Mouse (Mus musculus) erythroblast, embryonic 14.5 days (primary cell): ENCODE results near the gene Hcfc1r1.

ENCODE experiments used
- GATA1 ChIP-seq: IDR thresholded peaks from 2 replicates; pipeline ENCODE4 v1.6.1; 2012; ENCODE audit warnings: low read length, inconsistent platforms, mixed read lengths
- TAL1 ChIP-seq: IDR thresholded peaks from 3 replicates; pipeline ENCODE4 v1.6.1; 2012; ENCODE audit warnings: low read length, inconsistent platforms, mixed read lengths

DNA sequence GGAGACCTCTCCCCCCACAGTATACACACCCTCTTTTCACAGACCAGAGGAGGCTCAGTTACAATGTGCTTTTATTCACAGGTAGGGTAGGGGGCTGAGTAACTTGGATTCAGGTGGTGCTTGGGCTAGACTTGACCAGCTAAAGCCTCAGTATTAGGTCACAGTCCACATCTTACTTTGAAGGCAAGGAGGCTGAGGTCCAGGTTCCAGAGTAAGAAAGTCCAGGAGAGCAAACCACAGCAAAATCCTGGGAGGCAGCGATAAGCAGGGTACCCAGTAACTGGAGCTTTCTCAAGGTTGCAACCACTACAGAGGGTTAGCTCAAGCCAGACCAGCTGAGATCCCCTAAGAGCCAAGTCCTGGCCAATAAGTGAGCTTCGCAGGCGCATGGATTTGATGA lies 9.1 kb downstream of the Hcfc1r1 start:
- TF ChIP-seq GATA1 (no peak), TAL1 (no peak)
